Mouse (Mus musculus) mature B cell (primary cell): ENCODE measurements around the gene Arv1.

ENCODE experiments used
- in situ Hi-C: fragments of 300-500 bp; cut with MboI; formaldehyde crosslinking; loops from 2 replicates; pipeline ENCODE4 v1.14.3; 2019

The Arv1 gene

GRCm38 (mm10) chr8:124724301-124724700 is 2.4 kb downstream of the Arv1 start:
- in situ Hi-C loops = no loop called here

- in situ Hi-C loops = no loop called here
These were observed 10.9 kb downstream of the Arv1 start for GRCm38 (mm10) chr8:124732828-124733227.

- in situ Hi-C loops = no loop called here
These were observed 13.5 kb downstream of the Arv1 start for GRCm38 (mm10) chr8:124735371-124735911.

GRCm38 (mm10) chr8:124739268-124739667 is 17.3 kb downstream of the Arv1 start:
- in situ Hi-C loops = no loop called here

- in situ Hi-C loops = no loop called here
These were observed 24.7 kb downstream of the Arv1 start for GRCm38 (mm10) chr8:124746661-124747060.

- in situ Hi-C loops = no loop called here
These were observed 29.3 kb downstream of the Arv1 start for GRCm38 (mm10) chr8:124751191-124751590.

- in situ Hi-C loops = no loop called here
These were observed 29.8 kb downstream of the Arv1 start, which contains the start of gene Fam89a for GRCm38 (mm10) chr8:124751709-124752173. TSS of gene Fam89a (minus strand) at chr8:124751832.

- in situ Hi-C loops = no loop called here
These were observed 30.5 kb downstream of the Arv1 start for GRCm38 (mm10) chr8:124752325-124752862.

- in situ Hi-C loops = no loop called here
These were observed 32.3 kb downstream of the Arv1 start for GRCm38 (mm10) chr8:124754101-124754791.

- in situ Hi-C loops = no loop called here
These were observed 32.9 kb downstream of the Arv1 start for GRCm38 (mm10) chr8:124754792-124755190.

- in situ Hi-C loops = no loop called here
These were observed 33.5 kb downstream of the Arv1 start for GRCm38 (mm10) chr8:124755481-124755880.

GRCm38 (mm10) chr8:124756153-124756552 is 34.2 kb downstream of the Arv1 start:
- in situ Hi-C loops = no loop called here

GRCm38 (mm10) chr8:124756601-124757000 is 34.7 kb downstream of the Arv1 start:
- in situ Hi-C loops = no loop called here

GRCm38 (mm10) chr8:124758544-124758943 is 36.6 kb downstream of the Arv1 start:
- in situ Hi-C loops = no loop called here

- in situ Hi-C loops = no loop called here
These were observed 41.1 kb downstream of the Arv1 start for GRCm38 (mm10) chr8:124763061-124763460.

- in situ Hi-C loops = no loop called here
These were observed 50.5 kb downstream of the Arv1 start for GRCm38 (mm10) chr8:124772389-124772788.

GRCm38 (mm10) chr8:124775695-124776094 is 53.8 kb downstream of the Arv1 start:
- in situ Hi-C loops = no loop called here

GRCm38 (mm10) chr8:124780236-124780635 is 58.3 kb downstream of the Arv1 start:
- in situ Hi-C loops = no loop called here

GRCm38 (mm10) chr8:124782431-124782830 is 60.5 kb downstream of the Arv1 start:
- in situ Hi-C loops = no loop called here

GRCm38 (mm10) chr8:124783228-124783627 is 61.3 kb downstream of the Arv1 start:
- in situ Hi-C loops = no loop called here
